Mouse (Mus musculus) hindbrain, embryonic 15.5 days (tissue): ENCODE data around the gene Rgs13. TPM values are rescaled to one million over a fixed set of nuclear protein-coding genes. Genes with fewer than 3 reads are reported as not detected.

Experiments
- ATAC-seq: fragments of 200-750 bp; cut with Nextera tagmentation; 2 replicates; pipeline ENCODE4 v1.8.0; 2017; ENCODE audit warnings: low read depth, moderate number of reproducible peaks, moderate TSS enrichment; ENCODE audit not compliant: low FRiP score
- H3K27ac ChIP-seq: fragments of 300-500 bp; sonication (generic); replicated peaks from 2 replicates; pipeline ENCODE4 v1.5.1; 2015; ENCODE audit warnings: mild to moderate bottlenecking, inconsistent platforms
- H3K27me3 ChIP-seq: fragments of 300-500 bp; sonication (generic); 2 replicates; pipeline ENCODE4 v1.6.1; 2015; ENCODE audit warnings: control low read depth, inconsistent platforms
- H3K36me3 ChIP-seq: fragments of 300-500 bp; sonication (generic); 2 replicates; pipeline ENCODE4 v1.6.1; 2015; ENCODE audit warnings: control low read depth, inconsistent platforms
- H3K4me1 ChIP-seq: fragments of 300-500 bp; sonication (generic); replicated peaks from 2 replicates; pipeline ENCODE4 v1.6.1; 2015; ENCODE audit warnings: control low read depth, inconsistent platforms
- H3K4me2 ChIP-seq: fragments of 300-500 bp; sonication (generic); 2 replicates; pipeline ENCODE4 v1.6.1; 2015; ENCODE audit warnings: moderate library complexity, mild to moderate bottlenecking, inconsistent platforms
- H3K4me3 ChIP-seq: fragments of 300-500 bp; sonication (generic); 2 replicates; pipeline ENCODE4 v1.5.1; 2015; ENCODE audit warnings: mild to moderate bottlenecking, inconsistent platforms
- H3K9ac ChIP-seq: fragments of 300-500 bp; sonication (generic); 2 replicates; pipeline ENCODE4 v1.6.1; 2015; ENCODE audit warnings: inconsistent platforms
- H3K9me3 ChIP-seq: fragments of 300-500 bp; sonication (generic); 2 replicates; pipeline ENCODE4 v1.6.1; 2016; ENCODE audit warnings: control low read depth, inconsistent platforms
- WGBS: fragments of 180-500 bp; shearing (Covaris S2); methylation state at CpG from one replicate; pipeline ENCODE4 v1.1.7; 2015; 5-methylcytosine and 5-hydroxymethylcytosine counted together
- polyA plus RNA-seq: library from polyadenylated mRNA; unstranded; fragments of >200 nt; fragmentation: Nextera tagmentation; extraction: Ambion mirVana; gene quantifications from 2 replicates; pipeline ENCODE4 v1.2.1, GENCODE M21; 2015

The Rgs13 gene
- polyA plus RNA-seq, 1 experiment from 2014 or later: 0.48 TPM

GRCm38 (mm10) chr1:144179559-144179958 lies 2.4 kb upstream of the Rgs13 start:
- Histone ChIP-seq H3K27me3 (no peaks in the 10 kb centered on the region), H3K4me2 (no peak overlapping the region), H3K36me3 (no peaks in the 10 kb centered on the region), H3K4me3 (no peak overlapping the region), H3K4me1 (no peaks in the 10 kb centered on the region), H3K9me3 (no peaks in the 10 kb centered on the region), H3K9ac (no peak overlapping the region), H3K27ac (no peak overlapping the region)
- 90% methylated on average over 4 of the region's 4 CpGs for WGBS
- no peak for ATAC-seq

- no peaks in the 10 kb centered on the region for H3K4me1 ChIP-seq
- no peak overlapping the region for H3K4me3 ChIP-seq
- H3K9me3 ChIP-seq: no peaks in the 10 kb centered on the region
- no peak overlapping the region for H3K9ac ChIP-seq
- no peaks in the 10 kb centered on the region for H3K27me3 ChIP-seq
- no peak overlapping the region for H3K4me2 ChIP-seq
- H3K27ac ChIP-seq: no peak overlapping the region
- H3K36me3 ChIP-seq: no peaks in the 10 kb centered on the region
- no peak for ATAC-seq
- WGBS: 70% methylated on average over 9 of the region's 9 CpGs
These were observed 1.2 kb upstream of the Rgs13 start for GRCm38 (mm10) chr1:144178281-144178957.

GRCm38 (mm10) chr1:144177620-144178019 lies 448 bp upstream of the Rgs13 start:
- ATAC-seq: no peak
- no peaks in the 10 kb centered on the region for H3K4me1 ChIP-seq
- no peak overlapping the region for H3K27ac ChIP-seq
- no peaks in the 10 kb centered on the region for H3K36me3 ChIP-seq
- no peaks in the 10 kb centered on the region for H3K9me3 ChIP-seq
- no peak overlapping the region for H3K4me3 ChIP-seq
- no peak overlapping the region for H3K4me2 ChIP-seq
- no peak overlapping the region for H3K9ac ChIP-seq
- H3K27me3 ChIP-seq: no peaks in the 10 kb centered on the region

- Histone ChIP-seq H3K9ac (no peak overlapping the region), H3K4me2 (no peak overlapping the region), H3K9me3 (no peaks in the 10 kb centered on the region), H3K27ac (no peak overlapping the region), H3K27me3 (no peaks in the 10 kb centered on the region), H3K4me3 (no peak overlapping the region), H3K36me3 (no peaks in the 10 kb centered on the region), H3K4me1 (no peaks in the 10 kb centered on the region)
- 94% methylated on average over 6 of the region's 6 CpGs for WGBS
- no peak for ATAC-seq
These were observed 2.4 kb downstream of the Rgs13 start for GRCm38 (mm10) chr1:144174760-144175159.

- no peak overlapping the region for H3K4me2 ChIP-seq
These were observed 3.6 kb downstream of the Rgs13 start for GRCm38 (mm10) chr1:144173568-144174036.

GRCm38 (mm10) chr1:144168921-144169320 lies 8.3 kb downstream of the Rgs13 start:
- 69% methylated on average over 4 of the region's 4 CpGs for WGBS
- Histone ChIP-seq H3K4me3 (no peak overlapping the region), H3K27ac (no peak overlapping the region), H3K4me2 (no peak overlapping the region), H3K4me1 (no peaks in the 10 kb centered on the region), H3K36me3 (no peaks in the 10 kb centered on the region), H3K27me3 (no peaks in the 10 kb centered on the region), H3K9ac (no peak overlapping the region), H3K9me3 (no peaks in the 10 kb centered on the region)
- no peak for ATAC-seq

More at GRCm38 (mm10) chr1:144173568-144174036, 3.6 kb downstream of the Rgs13 start:
- Histone ChIP-seq H3K36me3 (no peaks in the 10 kb centered on the region), H3K4me1 (no peaks in the 10 kb centered on the region), H3K9me3 (no peaks in the 10 kb centered on the region), H3K27ac (no peak overlapping the region), H3K27me3 (no peaks in the 10 kb centered on the region), H3K4me3 (no peak overlapping the region), H3K9ac (no peak overlapping the region)
- 73% methylated on average over 2 of the region's 2 CpGs for WGBS
- no peak for ATAC-seq

- H3K9ac ChIP-seq: no peak overlapping the region
- H3K9me3 ChIP-seq: no peaks in the 10 kb centered on the region
- no peaks in the 10 kb centered on the region for H3K27me3 ChIP-seq
- H3K4me1 ChIP-seq: no peaks in the 10 kb centered on the region
- 79% methylated on average over 1 of the region's 1 CpGs for WGBS
- H3K4me3 ChIP-seq: no peak overlapping the region
- H3K36me3 ChIP-seq: no peaks in the 10 kb centered on the region
- H3K4me2 ChIP-seq: no peak overlapping the region
- no peak for ATAC-seq
- H3K27ac ChIP-seq: no peak overlapping the region
These were observed 9.4 kb downstream of the Rgs13 start for GRCm38 (mm10) chr1:144167761-144168160.

- no peak for ATAC-seq
- H3K4me2 ChIP-seq: no peak overlapping the region
These were observed 10.3 kb downstream of the Rgs13 start for GRCm38 (mm10) chr1:144166897-144167296.

GRCm38 (mm10) chr1:144166275-144166674 lies 10.9 kb downstream of the Rgs13 start:
- no peak for ATAC-seq
- H3K27me3 ChIP-seq: no peaks in the 10 kb centered on the region

More at GRCm38 (mm10) chr1:144166897-144167296, 10.3 kb downstream of the Rgs13 start:
- no peaks in the 10 kb centered on the region for H3K4me1 ChIP-seq
- no peak overlapping the region for H3K4me3 ChIP-seq
- 86% methylated on average over 5 of the region's 5 CpGs for WGBS
- H3K36me3 ChIP-seq: no peaks in the 10 kb centered on the region
- H3K27me3 ChIP-seq: no peaks in the 10 kb centered on the region
- H3K9ac ChIP-seq: no peak overlapping the region
- H3K9me3 ChIP-seq: no peaks in the 10 kb centered on the region
- H3K27ac ChIP-seq: no peak overlapping the region

GRCm38 (mm10) chr1:144152526-144152925 lies 24.6 kb downstream of the Rgs13 start:
- no peaks in the 10 kb centered on the region for H3K9me3 ChIP-seq
- H3K9ac ChIP-seq: no peak overlapping the region
- no peak for ATAC-seq
- no peak overlapping the region for H3K4me2 ChIP-seq
- WGBS: 46% methylated on average over 1 of the region's 1 CpGs
- no peak overlapping the region for H3K4me3 ChIP-seq
- no peak overlapping the region for H3K27ac ChIP-seq
- H3K36me3 ChIP-seq: no peaks in the 10 kb centered on the region
- H3K27me3 ChIP-seq: no peaks in the 10 kb centered on the region
- peaks cover 8% of the 10 kb centered on the region for H3K4me1 ChIP-seq

More at GRCm38 (mm10) chr1:144166275-144166674, 10.9 kb downstream of the Rgs13 start:
- 96% methylated on average over 2 of the region's 2 CpGs for WGBS
- no peak overlapping the region for H3K9ac ChIP-seq
- no peaks in the 10 kb centered on the region for H3K36me3 ChIP-seq
- no peak overlapping the region for H3K4me3 ChIP-seq
- H3K9me3 ChIP-seq: no peaks in the 10 kb centered on the region
- H3K4me2 ChIP-seq: no peak overlapping the region
- no peaks in the 10 kb centered on the region for H3K4me1 ChIP-seq
- no peak overlapping the region for H3K27ac ChIP-seq

- 84% methylated on average over 1 of the region's 1 CpGs for WGBS
- peaks cover 8% of the 10 kb centered on the region for H3K4me1 ChIP-seq
- no peaks in the 10 kb centered on the region for H3K27me3 ChIP-seq
- H3K27ac ChIP-seq: peak overlapping the region; percentile 53; the same call in 1 of the 2 replicates
- H3K4me2 ChIP-seq: no peak overlapping the region
- no peak overlapping the region for H3K9ac ChIP-seq
- peak; percentile 19; the same call in 1 of the 2 replicates for ATAC-seq
- no peak overlapping the region for H3K4me3 ChIP-seq
- no peaks in the 10 kb centered on the region for H3K36me3 ChIP-seq
- no peaks in the 10 kb centered on the region for H3K9me3 ChIP-seq
These were observed 25.0 kb downstream of the Rgs13 start for GRCm38 (mm10) chr1:144152184-144152525.

GRCm38 (mm10) chr1:144151401-144152183 lies 25.6 kb downstream of the Rgs13 start:
- WGBS: 51% methylated on average over 5 of the region's 5 CpGs
- no peak overlapping the region for H3K4me3 ChIP-seq

More at GRCm38 (mm10) chr1:144151401-144152183, 25.6 kb downstream of the Rgs13 start:
- no peaks in the 10 kb centered on the region for H3K27me3 ChIP-seq
- no peak overlapping the region for H3K9ac ChIP-seq
- peaks cover 8% of the 10 kb centered on the region for H3K4me1 ChIP-seq
- peak overlapping the region; percentile 53 for H3K27ac ChIP-seq
- H3K4me2 ChIP-seq: no peak overlapping the region
- ATAC-seq: peak; percentile 87
- H3K9me3 ChIP-seq: no peaks in the 10 kb centered on the region
- no peaks in the 10 kb centered on the region for H3K36me3 ChIP-seq
